Mouse (Mus musculus): Measurements from ENCODE around the gene Fgfr2. TPM values are rescaled to one million over a fixed set of nuclear protein-coding genes. Genes with fewer than 3 reads are reported as not detected.

Gene Fgfr2
- polyA plus RNA-seq, 1 experiment from 2014 or later = 67.0 TPM

GRCm38 (mm10) chr7:132484424-132484823 is 638.7 kb downstream of the Fgfr2 start:
- ATAC-seq = no peak

GRCm38 (mm10) chr7:132480696-132481306 is 642.3 kb downstream of the Fgfr2 start:
- Histone ChIP-seq H3K4me1 (replicated peaks) (no peaks in the 10 kb centered on the region), H3K36me3 (no peaks in the 10 kb centered on the region), H3K4me2 (replicated peaks) (no peak overlapping the region), H3K9ac (no peak overlapping the region), H3K27ac (no peak overlapping the region), H3K4me3 (replicated peaks) (no peak overlapping the region), H3K27me3 (replicated peaks) (no peaks in the 10 kb centered on the region), H3K9me3 (no peaks in the 10 kb centered on the region)
- WGBS = 63% methylated on average over 4 of the region's 4 CpGs
- ATAC-seq = peak; percentile 72

More at GRCm38 (mm10) chr7:132484424-132484823, 638.7 kb downstream of the Fgfr2 start:
- WGBS = 45% methylated on average over 5 of the region's 5 CpGs
- Histone ChIP-seq H3K9me3 (no peaks in the 10 kb centered on the region), H3K36me3 (no peaks in the 10 kb centered on the region), H3K27ac (no peak overlapping the region), H3K9ac (no peak overlapping the region), H3K4me2 (replicated peaks) (no peak overlapping the region), H3K4me1 (replicated peaks) (no peaks in the 10 kb centered on the region), H3K4me3 (replicated peaks) (no peak overlapping the region), H3K27me3 (replicated peaks) (no peaks in the 10 kb centered on the region)

GRCm38 (mm10) chr7:132478295-132478809 is 644.8 kb downstream of the Fgfr2 start:
- 71% methylated on average over 9 of the region's 9 CpGs for WGBS
- no peaks in the 10 kb centered on the region for H3K36me3 ChIP-seq
- H3K4me1 ChIP-seq (replicated peaks) = no peaks in the 10 kb centered on the region
- H3K4me3 ChIP-seq (replicated peaks) = no peak overlapping the region
- no peak overlapping the region for H3K9ac ChIP-seq
- ATAC-seq = no peak
- no peaks in the 10 kb centered on the region for H3K27me3 ChIP-seq (replicated peaks)
- H3K9me3 ChIP-seq = no peaks in the 10 kb centered on the region
- no peak overlapping the region for H3K27ac ChIP-seq
- no peak overlapping the region for H3K4me2 ChIP-seq (replicated peaks)

GRCm38 (mm10) chr7:132477753-132478152 is 645.4 kb downstream of the Fgfr2 start:
- Histone ChIP-seq H3K4me3 (replicated peaks) (no peak overlapping the region), H3K9ac (no peak overlapping the region), H3K4me2 (replicated peaks) (no peak overlapping the region), H3K9me3 (no peaks in the 10 kb centered on the region), H3K36me3 (no peaks in the 10 kb centered on the region), H3K27me3 (replicated peaks) (no peaks in the 10 kb centered on the region), H3K4me1 (replicated peaks) (no peaks in the 10 kb centered on the region), H3K27ac (no peak overlapping the region)
- 60% methylated on average over 3 of the region's 3 CpGs for WGBS
- no peak for ATAC-seq

- Histone ChIP-seq H3K4me2 (replicated peaks) (no peak overlapping the region), H3K9me3 (no peaks in the 10 kb centered on the region), H3K36me3 (no peaks in the 10 kb centered on the region), H3K9ac (no peak overlapping the region), H3K27ac (no peak overlapping the region), H3K27me3 (replicated peaks) (no peaks in the 10 kb centered on the region), H3K4me1 (replicated peaks) (no peaks in the 10 kb centered on the region), H3K4me3 (replicated peaks) (no peak overlapping the region)
- ATAC-seq = no peak
- 91% methylated on average over 2 of the region's 2 CpGs for WGBS
Measured at GRCm38 (mm10) chr7:132476491-132476890, 646.7 kb downstream of the Fgfr2 start.

- no peaks in the 10 kb centered on the region for H3K27me3 ChIP-seq (replicated peaks)
- H3K36me3 ChIP-seq = no peaks in the 10 kb centered on the region
- H3K4me1 ChIP-seq (replicated peaks) = no peaks in the 10 kb centered on the region
- no peak overlapping the region for H3K9ac ChIP-seq
- 20% methylated on average over 5 of the region's 5 CpGs for WGBS
- no peak overlapping the region for H3K27ac ChIP-seq
- H3K4me3 ChIP-seq (replicated peaks) = no peak overlapping the region
- ATAC-seq = peak; percentile 58
- no peak overlapping the region for H3K4me2 ChIP-seq (replicated peaks)
- H3K9me3 ChIP-seq = no peaks in the 10 kb centered on the region
Measured at GRCm38 (mm10) chr7:132475069-132475468, 648.1 kb downstream of the Fgfr2 start.

GRCm38 (mm10) chr7:132471327-132471726 is 651.8 kb downstream of the Fgfr2 start:
- no peaks in the 10 kb centered on the region for H3K4me1 ChIP-seq (replicated peaks)
- H3K27ac ChIP-seq = no peak overlapping the region
- no peaks in the 10 kb centered on the region for H3K9me3 ChIP-seq
- H3K4me2 ChIP-seq (replicated peaks) = no peak overlapping the region
- H3K9ac ChIP-seq = no peak overlapping the region
- whole genome bisulfite sequencing = 50% methylated on average over 3 of the region's 3 CpGs
- no peak for ATAC-seq
- H3K27me3 ChIP-seq (replicated peaks) = no peaks in the 10 kb centered on the region
- H3K4me3 ChIP-seq (replicated peaks) = no peak overlapping the region
- no peaks in the 10 kb centered on the region for H3K36me3 ChIP-seq

GRCm38 (mm10) chr7:132468391-132468790 is 654.8 kb downstream of the Fgfr2 start:
- no peak overlapping the region for H3K4me2 ChIP-seq (replicated peaks)
- H3K4me3 ChIP-seq (replicated peaks) = no peak overlapping the region
- H3K27me3 ChIP-seq (replicated peaks) = no peaks in the 10 kb centered on the region
- H3K4me1 ChIP-seq (replicated peaks) = no peaks in the 10 kb centered on the region
- H3K36me3 ChIP-seq = no peaks in the 10 kb centered on the region
- no peaks in the 10 kb centered on the region for H3K9me3 ChIP-seq
- no peak for ATAC-seq
- no peak overlapping the region for H3K27ac ChIP-seq
- H3K9ac ChIP-seq = no peak overlapping the region

GRCm38 (mm10) chr7:132465897-132466296 is 657.3 kb downstream of the Fgfr2 start:
- no peak for ATAC-seq
- no peaks in the 10 kb centered on the region for H3K27me3 ChIP-seq (replicated peaks)

GRCm38 (mm10) chr7:132464894-132465293 is 658.3 kb downstream of the Fgfr2 start:
- Histone ChIP-seq H3K9me3 (no peaks in the 10 kb centered on the region), H3K4me2 (replicated peaks) (no peak overlapping the region), H3K4me1 (replicated peaks) (no peaks in the 10 kb centered on the region), H3K9ac (no peak overlapping the region), H3K36me3 (no peaks in the 10 kb centered on the region), H3K4me3 (replicated peaks) (no peak overlapping the region), H3K27me3 (replicated peaks) (no peaks in the 10 kb centered on the region), H3K27ac (no peak overlapping the region)
- no peak for ATAC-seq
- 56% methylated on average over 1 of the region's 1 CpGs for WGBS

More at GRCm38 (mm10) chr7:132465897-132466296, 657.3 kb downstream of the Fgfr2 start:
- H3K4me3 ChIP-seq (replicated peaks) = no peak overlapping the region
- no peak overlapping the region for H3K9ac ChIP-seq
- no peak overlapping the region for H3K27ac ChIP-seq
- no peaks in the 10 kb centered on the region for H3K36me3 ChIP-seq
- H3K9me3 ChIP-seq = no peaks in the 10 kb centered on the region
- 93% methylated on average over 5 of the region's 5 CpGs for WGBS
- no peak overlapping the region for H3K4me2 ChIP-seq (replicated peaks)
- H3K4me1 ChIP-seq (replicated peaks) = no peaks in the 10 kb centered on the region

- Histone ChIP-seq H3K9ac (no peak overlapping the region), H3K4me3 (replicated peaks) (no peak overlapping the region), H3K9me3 (no peaks in the 10 kb centered on the region), H3K36me3 (no peaks in the 10 kb centered on the region), H3K27me3 (replicated peaks) (no peaks in the 10 kb centered on the region), H3K4me2 (replicated peaks) (no peak overlapping the region), H3K4me1 (replicated peaks) (no peaks in the 10 kb centered on the region), H3K27ac (no peak overlapping the region)
- 41% methylated on average over 7 of the region's 7 CpGs for WGBS
- no peak for ATAC-seq
Measured at GRCm38 (mm10) chr7:132458493-132458892, 664.7 kb downstream of the Fgfr2 start.

- H3K9me3 ChIP-seq = 0 out of 2 replicates have a peak, but pooled peaks cover 5% of the 10 kb centered on the region
- no peaks in the 10 kb centered on the region for H3K27me3 ChIP-seq (replicated peaks)
- WGBS = 49% methylated on average over 11 of the region's 11 CpGs
- no peak overlapping the region for H3K4me2 ChIP-seq (replicated peaks)
- no peak for ATAC-seq
- H3K36me3 ChIP-seq = no peaks in the 10 kb centered on the region
- no peak overlapping the region for H3K27ac ChIP-seq
- H3K9ac ChIP-seq = no peak overlapping the region
- H3K4me3 ChIP-seq (replicated peaks) = no peak overlapping the region
- 0 out of 2 replicates have a peak, but pooled peaks cover 2% of the 10 kb centered on the region for H3K4me1 ChIP-seq (replicated peaks)
Measured at GRCm38 (mm10) chr7:132455071-132455720, 668.0 kb downstream of the Fgfr2 start.
